Mouse (Mus musculus) mature B cell (primary cell): ENCODE measurements around the gene Trio.

ENCODE experiments used
- in situ Hi-C: fragments of 300-500 bp; cut with MboI; formaldehyde crosslinking; loops from 2 replicates; pipeline ENCODE4 v1.14.3; 2019

Gene Trio

DNA sequence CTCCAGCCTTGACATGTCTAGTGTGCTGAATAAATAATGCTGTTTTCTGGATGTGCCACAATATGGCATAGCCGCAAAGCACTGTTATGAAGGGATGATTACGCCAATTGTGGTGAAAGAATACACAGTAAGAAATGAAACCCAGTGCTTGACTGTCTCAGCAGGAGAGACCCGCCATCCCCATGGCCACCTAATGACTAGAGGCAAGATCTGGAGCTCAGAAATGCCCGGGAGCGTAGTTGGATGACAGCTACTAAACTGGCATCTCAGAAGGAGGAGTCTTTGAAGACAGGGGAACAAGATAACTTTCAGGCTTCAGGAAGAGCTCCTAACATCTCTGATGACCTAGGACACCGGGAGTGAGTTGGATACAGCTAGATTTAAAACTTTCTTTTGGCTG lies 12.0 kb upstream of the Trio start:
- in situ Hi-C loops = no loop called here

DNA sequence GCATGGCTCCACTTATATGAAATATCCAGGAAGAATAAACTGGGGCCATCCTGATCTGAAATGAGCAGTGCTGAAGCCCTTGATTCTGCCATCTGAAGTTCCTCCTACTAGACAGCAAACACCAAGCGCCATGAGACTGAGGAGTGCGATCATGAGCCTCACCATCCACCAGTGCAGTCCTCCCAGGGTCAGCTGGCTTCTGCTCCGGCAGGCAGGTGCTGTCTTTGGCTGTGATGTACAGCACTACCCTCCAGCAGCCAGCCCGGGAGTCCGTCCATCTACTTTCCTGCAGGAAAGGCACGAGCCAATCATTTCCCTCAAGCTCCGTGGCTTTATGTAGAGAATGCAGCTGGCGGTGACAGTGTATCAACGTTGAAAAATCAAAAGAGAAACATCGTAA lies 10.0 kb upstream of the Trio start:
- in situ Hi-C loops = no loop called here

DNA sequence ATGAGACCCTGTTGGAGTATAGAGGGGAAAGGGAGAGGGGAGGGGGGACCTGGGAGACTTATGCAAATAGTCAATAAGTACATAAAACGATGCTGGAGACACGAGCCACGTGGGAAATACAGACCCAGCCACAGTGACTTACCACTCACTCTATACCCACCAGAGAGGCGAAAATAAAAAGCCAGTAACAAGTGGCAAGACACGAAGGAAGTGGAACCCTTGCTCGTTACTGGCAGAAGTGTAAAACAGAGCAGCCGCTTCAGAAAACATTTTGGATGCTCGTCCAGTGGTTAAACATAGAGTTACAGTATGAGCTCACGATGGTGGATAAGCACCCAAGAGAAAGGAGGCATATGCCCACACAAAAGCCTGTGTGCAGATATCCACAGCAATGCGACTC lies 9.0 kb upstream of the Trio start:
- in situ Hi-C loops = no loop called here

DNA sequence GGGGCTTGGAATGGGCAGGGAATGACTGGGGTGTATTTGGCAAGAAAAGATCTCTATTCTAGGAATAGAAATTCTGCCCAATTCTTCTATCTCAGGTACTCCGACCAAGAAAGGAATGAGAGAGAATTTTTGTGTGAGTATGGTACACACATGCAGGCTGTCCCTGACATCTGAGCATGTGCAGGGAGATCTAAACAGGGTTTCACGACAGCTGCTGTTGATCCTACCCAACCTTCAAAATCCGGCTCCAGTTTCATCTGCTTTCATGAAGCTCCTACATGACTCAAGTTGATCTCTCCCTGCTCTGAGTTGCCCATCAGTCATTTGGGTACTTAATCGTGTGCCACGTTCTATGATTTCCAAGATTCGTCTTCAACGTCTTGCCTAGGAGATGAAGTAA lies 3.7 kb upstream of the Trio start:
- in situ Hi-C loops = no loop called here

DNA sequence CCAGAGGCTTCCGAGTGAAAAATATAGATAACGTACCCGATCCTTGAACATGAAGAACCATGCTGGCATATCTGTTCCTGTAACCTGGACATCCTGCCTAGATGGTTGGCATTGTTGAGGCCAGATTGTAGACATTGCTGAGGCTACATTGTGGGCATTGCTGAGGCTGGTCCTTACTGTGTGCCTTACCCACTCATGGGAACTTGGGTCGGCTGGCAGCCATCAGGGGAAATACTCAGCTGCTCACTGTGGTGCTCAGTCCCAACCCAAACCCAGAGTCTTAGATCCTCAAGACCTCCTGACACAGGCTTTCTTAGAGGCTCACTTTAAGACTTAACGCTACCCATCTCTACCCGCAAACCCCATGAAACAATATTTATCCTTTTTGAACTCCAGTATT lies 2.9 kb upstream of the Trio start:
- in situ Hi-C loops = no loop called here

DNA sequence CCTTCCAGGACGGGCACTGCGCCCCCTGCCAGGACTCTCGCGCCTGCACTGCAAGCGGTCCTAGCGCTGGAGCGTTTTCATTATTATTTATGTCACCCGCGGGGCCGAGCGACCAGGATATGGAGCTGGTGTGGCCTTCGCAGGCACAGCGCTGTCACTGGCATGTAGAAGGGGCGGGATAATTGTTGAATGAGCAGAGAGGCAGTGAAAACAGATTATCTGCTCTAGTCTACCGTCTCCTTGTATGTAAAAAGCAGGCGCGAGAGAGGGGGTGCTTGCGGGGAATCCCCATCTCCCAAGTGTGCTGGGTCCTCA lies 476 bp upstream of the Trio start:
- in situ Hi-C loops = no loop called here

DNA sequence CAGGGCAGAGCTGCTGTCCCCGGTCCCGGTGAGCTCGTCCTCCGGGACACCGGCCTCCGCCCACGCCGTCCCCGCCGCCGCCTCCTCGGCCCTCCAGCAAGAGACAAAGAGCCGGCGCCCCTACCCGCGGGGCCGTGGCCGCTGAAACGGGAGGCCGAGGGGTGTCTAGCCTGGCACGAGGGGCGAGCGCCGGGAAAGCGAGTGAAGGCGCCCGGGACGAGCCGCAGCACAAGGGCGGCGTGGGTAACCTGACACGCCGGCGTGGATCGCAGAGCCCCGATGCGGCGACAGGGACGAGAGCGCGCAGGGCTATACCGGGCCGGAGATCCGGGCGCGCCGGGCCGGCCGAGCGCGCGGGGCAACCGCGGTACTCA lies 696 bp downstream of the Trio start:
- in situ Hi-C loops = no loop called here

DNA sequence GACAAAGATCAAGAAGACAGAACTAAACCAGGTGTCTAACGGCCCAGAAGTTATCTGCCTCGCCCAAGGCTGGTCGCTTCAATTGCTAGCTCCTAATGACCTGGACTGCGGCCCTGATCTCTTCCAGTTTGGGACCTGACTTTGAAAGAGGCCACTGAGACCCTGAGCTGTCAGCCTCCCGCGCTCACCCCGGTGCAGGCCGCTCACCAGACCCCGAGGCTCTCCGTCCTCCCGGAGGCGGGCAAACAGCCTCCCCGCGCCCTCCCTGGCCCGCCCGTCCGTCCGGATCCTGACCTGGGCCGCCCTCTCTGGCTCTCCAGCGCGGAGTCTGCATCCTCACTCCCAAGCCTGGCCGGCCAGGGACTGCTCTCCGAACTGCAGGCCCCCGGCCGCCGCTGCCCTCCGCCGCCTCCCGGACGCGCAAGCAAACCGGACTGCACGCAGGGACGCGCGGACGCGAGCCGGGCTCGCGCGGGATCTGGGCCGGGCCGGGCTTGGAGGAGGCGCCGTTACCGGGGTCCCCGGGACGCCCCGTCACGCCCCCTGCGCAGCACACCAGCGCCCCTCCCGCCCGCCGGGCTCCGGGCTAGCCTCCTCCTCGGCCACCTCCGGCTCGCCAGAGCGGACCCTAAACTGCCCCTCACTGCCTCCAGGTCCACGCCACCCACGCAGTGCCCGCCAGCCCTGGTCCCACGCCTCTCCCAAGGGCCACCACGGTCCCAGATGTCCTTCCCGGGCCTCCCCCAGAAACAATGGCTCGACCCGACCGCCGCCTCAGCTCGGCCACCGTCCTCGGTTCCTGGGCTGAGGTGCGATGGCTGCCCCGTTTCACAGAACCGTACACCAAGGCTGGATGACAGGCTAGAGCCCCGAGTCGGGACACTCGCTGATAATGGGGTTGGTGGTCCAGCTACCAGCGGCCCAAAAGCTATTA lies 1.4 kb downstream of the Trio start:
- in situ Hi-C loops = no loop called here

DNA sequence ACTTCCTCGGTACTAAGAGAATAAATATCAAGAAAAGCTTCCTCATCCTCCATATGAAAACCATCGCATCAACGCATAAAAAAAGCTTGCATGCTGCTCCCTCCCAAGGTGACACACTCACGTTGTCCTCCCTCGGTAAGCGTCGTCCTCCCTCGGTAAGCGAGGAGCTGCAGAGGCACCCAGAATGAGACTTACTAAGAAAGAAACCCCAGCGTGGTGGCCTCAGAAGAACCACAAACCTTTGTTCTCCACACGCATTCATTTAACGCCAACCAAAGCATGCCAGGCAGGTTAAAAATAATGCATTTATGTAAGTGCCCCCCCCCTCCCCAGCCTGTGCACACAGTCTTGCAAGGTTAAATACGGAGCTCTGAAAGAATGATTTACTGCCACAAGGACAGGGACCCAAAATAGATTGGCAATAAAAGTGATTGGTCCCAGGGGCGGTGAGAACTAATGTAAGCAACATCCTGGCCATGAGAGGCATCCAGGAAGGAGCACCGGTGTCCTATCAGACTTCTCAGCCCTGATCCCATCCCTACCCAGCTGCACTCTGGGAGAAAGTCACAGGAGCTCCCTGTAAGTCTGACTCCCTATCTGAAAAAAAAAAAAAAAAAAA lies 3.9 kb downstream of the Trio start:
- in situ Hi-C loops = no loop called here

DNA sequence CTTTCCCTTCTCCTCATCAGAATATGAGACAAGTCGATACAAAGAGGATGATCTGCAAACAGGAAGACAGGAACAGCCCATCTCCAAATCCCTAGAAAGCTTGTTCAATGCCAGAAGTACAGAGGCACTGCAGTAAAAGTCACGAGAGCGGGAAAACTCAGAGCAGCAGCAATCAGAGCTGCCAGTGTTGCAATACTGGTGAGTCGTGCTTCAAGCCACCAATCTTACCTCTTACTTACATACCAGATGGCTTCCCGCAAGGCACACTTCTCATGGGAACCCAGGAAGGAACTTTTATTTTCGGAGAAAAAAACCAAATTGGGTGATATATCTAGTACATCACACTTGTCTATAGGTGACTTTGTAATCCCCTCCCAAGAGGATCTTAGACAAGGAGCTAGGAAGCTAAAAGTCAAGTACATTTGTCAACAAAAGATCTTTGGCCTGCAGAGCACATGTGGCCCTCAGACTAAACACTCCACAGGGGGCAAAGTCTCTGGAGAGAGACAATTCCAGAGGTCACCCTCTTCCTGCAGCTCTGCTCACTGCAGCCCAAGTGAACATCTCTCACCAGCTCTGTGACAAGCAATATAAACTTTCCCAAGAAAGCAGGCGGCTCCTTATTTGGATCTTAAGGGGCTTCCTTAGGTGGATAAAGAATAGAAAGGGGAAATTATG lies 6.1 kb downstream of the Trio start:
- in situ Hi-C loops = no loop called here

DNA sequence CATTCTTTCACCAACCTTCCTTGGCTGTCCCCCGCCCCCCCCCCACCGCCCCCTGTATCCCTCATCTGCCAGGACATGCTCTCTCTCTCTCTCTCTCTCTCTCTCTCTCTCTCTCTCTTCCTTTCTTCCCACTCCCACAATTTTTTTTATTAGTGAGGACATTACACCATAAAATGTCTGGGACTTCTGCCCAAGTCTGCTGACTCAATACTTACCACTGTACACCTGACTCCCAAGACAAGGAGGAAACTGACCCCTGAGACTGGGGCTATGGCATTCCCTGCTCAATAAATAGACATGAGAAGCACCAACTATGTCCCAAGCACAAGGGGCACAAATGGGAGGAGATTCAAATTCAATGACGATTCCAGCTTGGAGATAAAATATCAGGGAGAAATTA lies 18.1 kb downstream of the Trio start:
- in situ Hi-C loops = no loop called here

DNA sequence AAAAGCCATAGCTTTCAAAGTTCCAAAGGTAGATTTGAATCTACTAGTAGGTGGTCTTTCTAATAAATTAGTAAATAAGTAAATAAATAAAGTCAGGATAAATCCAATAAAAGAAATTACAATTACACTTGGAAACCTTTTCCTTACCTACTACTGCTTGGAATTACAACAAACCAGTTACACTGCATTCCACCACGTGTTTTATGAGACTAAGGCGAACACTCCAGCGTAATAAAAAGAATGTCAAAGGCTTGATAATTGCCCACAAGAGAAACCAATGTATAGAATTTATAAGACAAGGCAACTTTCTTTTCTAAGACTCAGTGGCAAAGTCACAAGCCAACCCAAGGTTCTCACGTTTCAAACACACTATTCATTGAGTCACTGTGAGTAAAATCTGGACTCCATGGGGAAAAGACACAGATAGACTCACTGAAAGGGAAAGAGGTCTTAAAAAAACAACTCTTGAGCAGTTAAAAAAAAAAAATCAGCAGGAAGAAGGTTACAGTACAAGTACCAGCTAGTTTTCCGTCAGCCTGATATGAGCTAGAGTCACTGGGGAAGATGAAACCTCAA lies 21.4 kb downstream of the Trio start:
- in situ Hi-C loops = no loop called here

DNA sequence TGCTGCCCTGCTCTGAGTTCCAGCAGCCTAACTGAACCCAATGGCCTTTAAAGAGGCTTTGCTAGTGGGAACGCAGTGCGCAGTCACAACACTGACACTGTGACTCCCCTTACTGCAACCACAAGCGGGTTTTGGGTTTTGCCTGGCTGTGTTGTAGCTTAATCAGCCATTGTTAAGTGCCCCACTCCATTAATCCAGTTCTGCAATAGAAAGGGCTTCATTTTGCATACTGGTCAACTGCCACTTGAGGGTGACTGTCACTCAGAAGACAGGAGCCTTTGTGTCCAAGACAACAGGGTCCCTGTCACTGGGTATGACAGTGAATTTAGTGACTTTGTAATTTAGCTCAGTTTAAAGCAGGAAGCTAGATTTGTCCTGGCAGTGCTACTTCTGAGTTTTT lies 23.1 kb downstream of the Trio start:
- in situ Hi-C loops = no loop called here

DNA sequence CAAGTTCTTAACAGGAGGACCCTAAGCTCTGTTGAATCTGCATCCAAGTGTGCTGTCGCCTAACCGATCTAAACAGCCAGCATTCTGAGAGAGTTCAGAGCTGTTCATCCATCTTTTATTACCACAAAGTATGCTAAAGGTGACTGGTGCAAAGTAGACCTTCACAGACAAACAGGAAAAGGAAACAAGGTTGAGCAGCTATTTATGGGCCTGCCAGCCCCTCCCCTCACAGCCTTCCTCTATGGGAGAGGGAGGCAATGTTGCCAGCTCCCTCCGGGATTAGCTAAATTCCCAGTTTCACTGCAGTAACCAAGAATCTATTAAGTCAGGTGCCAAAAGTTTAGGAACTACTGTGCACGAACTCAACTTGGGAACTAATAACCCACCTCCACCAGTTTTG lies 24.3 kb downstream of the Trio start:
- in situ Hi-C loops = no loop called here

DNA sequence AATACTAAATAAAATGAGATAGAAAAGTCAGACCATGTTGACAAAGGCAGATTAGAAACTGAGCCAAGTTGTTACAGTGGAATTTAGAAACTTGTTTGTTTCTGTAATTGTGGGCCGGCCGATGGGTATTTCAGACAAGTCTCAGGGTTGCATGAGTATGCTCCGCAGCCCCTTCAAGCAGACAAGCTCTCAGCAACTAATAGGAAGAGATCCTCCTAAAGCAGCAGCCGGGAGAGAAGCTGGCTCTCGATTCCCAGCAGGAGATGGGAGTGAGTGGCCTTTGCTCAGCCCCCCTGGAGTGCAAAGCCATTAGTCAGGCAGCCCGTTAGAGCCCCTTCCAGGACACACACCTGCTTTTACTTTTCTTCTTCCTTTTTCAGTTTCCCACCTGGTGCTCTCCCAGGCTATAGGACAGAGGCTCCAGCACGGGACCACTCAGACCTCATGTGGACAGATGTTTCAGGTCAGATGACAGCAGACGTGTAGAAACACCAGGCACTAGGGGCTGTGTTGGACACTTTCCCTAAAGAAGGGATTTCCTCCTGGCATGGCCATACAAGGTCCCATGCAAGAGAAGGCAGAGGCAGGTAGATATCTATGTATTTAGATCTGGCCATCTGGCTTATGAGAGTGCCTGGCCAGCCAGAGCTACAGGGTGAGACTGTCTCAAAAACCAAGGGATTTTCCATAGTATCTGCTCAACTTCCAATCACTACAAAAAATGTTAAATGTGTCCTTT lies 26.9 kb downstream of the Trio start:
- in situ Hi-C loops = no loop called here

DNA sequence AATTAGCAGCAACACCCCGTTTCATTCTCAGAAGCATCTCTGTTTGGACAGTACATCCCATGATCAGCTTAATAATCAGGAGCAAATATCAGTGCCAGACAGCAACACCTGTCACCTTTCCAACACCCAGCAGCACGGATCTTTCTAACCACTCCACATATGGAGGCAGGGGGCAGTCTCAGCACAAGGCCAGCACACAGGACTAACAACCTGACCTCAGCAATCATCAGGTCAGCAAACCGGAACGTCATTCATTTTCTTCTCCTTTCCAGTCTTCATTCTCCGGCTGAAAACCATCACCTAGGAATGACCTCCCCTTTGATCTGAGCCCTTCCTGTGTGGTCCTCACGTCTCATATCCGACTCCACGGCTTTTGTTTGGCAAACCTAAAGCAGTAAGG lies 27.7 kb downstream of the Trio start:
- in situ Hi-C loops = no loop called here

DNA sequence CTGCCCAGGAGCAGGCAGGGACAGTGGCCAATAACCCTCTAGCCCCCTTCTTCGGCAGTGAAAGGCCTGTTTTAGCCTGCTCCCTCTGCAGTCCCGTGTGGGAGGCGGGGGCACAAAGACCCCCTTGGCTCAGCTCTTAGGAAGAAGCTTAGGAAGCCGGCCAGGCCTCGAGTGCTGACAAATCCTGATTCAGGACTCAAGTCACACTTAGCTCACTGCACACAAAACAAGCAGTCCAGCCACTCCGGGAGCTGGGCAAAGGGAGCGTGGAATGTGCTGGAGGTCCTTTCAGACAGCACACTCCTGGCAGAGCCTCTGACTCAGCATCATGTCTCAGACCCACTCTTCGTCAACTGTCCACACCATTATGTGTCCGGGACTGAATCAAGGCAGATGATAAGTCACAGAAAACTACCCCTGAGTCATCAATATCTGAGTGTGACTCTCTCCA lies 28.2 kb downstream of the Trio start:
- in situ Hi-C loops = no loop called here

DNA sequence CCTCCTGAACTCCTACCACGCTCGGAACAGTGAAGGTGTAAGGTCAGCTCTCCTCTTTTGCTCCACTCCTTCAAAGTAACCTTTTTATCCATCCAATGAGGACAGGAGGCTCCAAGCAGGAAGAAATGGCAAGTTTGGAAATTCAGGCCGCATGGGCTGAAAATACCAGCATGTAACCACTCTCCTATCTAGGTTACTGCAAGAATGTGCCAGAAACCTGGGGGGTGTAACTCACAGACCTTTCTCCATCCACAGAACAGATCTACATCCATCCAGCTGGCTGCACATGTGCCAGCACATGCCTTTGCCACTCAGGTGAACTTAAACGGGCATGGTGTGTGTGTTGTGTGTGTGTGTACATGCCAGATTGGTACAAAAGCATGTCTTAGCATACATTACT lies 28.9 kb downstream of the Trio start:
- in situ Hi-C loops = no loop called here

DNA sequence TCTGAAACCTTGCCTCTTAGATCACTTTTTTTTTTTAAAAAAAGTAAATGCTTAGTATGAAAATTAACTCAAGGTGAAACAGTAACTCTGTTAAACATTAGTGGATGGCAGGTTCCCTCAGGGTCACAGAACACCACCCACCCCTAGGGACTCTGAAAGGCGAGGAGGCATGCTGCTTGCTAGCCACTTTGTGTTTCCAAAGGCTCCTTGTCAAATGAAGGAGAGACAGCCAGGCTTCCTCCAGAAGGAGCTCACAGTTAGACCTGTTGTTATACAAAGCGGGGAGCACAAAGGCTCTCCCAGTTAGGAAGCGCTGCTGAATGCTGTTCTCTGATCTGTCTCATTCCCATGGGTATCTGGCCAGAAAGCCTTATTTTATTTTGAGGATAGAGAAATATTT lies 30.2 kb downstream of the Trio start:
- in situ Hi-C loops = no loop called here

DNA sequence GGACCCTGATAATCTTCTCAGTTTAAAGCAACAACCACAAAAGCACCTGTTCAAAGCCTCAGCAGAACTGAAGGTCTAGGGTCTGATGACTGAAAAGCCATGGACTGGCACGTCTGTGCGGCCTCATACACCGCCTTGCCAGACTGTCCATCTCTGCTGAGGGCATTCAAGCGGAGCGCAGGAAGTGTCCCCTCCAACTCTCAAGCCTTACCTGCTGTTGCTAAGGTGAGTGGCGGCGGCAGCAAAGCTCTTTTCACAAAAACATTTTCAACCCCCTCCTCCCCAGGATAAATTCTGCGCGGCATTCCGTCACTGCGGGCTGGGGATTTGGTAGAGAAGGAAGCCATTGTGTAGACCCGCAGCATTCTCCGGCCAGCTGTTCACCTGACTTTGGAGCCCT lies 30.8 kb downstream of the Trio start:
- in situ Hi-C loops = no loop called here

DNA sequence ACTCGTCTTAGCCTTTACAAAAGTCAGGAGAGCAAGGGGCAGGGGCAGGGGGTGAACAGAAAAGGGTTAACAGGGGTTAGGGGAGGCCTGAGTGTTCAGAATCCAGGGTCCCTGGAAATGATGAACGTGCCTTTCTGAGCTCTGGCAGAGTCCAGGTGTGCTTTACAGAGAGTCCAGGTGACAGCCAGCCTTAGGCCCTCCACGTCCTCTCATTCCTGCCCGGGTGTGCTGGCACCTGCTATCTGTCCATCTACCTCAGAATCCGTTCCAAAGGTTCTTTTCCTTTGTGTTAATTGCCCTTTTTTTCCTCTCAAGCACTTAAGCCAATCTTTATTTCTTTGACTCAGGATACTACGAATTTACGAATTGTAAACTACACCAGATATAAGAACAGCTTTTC lies 32.1 kb downstream of the Trio start:
- in situ Hi-C loops = no loop called here

DNA sequence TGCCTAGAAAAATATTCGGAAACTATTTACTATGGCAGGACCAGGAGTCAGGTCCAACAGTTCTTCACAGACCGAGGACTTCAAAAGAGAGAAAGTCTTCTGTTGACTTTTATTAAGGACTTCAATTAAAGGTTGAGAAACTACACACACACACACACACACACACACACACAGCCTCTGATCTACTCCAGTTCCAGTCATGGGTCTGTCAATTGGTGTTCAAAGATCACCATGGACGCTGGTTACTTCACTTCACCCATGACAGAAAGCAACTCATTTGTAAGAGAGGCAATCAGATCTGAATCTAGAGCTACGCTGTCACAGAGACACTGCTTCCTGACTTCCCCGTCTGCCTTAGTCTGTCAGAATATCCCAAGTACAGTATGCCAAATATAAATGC lies 33.1 kb downstream of the Trio start:
- in situ Hi-C loops = no loop called here
